Mouse (Mus musculus): ENCODE results near the gene Pccb.

Pccb gene

DNA sequence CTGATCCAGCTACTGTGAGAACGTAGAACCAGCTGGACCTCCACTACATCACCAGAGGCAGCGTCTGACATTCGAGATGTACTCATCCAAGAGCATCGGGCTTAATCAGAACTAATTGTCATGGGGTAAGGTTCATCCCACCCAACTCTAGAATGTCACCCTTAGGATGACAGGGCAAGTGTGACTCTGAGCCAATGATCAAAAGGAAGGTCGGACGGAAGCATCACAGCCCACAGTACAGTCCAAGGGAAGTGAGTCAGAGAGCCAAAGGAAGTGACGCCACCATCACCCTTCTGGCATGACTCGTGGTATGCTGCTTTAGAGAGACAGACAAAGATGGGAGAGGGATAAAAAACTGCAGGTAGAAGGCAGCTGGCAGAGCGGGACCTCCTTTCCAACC lies 7.6 kb upstream of the Pccb start:
- DNase-seq = no peak

DNA sequence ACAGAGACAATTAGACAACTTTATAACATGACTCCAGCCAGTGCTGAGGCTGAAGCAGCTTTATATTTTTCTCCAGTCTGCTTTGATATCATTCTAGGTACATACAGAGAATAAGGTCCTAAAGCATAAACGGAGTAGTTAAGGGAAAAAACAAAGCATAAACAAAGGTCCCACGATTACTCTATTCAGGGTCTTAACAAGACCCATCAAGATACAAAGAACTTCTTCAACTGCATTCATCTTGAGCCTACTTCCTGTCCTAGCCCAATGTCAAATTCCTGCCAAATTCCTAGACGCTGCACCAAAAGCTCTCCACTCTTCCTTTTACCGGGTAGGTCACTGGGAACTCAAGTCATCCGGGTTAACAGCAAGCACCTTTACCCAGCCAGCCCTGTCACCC lies 6.8 kb upstream of the Pccb start:
- no peak for DNase-seq

DNA sequence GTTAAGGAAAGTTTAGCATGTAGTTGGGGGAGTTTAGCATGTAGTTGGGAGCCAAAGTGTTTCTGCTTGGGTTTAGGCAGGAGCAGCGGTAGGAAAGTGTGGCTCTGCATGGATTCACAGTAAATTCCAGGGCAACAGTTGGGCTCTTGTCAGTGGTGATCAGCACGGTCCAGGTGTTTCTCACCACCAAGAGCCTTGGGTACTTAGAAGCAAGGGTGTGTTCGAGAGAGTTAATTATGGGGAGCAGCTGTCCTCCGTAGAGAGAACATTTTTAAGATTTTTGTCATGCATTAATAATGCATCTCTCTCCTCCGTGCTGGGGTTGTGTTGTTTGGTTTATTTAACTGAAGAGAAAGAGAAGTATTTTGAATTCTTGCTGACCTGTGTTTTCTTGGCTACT lies 3.9 kb upstream of the Pccb start:
- DNase-seq = no peak

DNA sequence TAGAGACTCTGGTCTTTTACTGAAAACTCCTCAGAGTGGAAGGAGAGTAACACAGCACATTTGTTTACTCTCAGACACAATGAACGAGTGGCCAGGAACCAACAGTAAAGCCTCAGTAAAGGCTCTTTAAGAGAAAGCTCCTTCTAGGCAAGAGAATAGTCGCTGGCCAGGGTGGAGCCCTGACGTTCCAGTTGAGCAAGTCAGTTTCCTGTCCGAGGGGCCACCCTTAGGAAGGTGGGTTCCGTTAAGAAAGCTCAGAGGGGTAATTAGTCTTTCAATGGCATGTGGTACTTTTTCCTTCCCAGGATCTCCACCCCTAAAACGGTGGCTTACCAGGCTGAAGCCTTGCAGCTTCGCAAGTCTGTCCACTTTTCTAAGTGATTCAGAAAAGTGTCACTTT lies 2.7 kb upstream of the Pccb start:
- DNase-seq = no peak

DNA sequence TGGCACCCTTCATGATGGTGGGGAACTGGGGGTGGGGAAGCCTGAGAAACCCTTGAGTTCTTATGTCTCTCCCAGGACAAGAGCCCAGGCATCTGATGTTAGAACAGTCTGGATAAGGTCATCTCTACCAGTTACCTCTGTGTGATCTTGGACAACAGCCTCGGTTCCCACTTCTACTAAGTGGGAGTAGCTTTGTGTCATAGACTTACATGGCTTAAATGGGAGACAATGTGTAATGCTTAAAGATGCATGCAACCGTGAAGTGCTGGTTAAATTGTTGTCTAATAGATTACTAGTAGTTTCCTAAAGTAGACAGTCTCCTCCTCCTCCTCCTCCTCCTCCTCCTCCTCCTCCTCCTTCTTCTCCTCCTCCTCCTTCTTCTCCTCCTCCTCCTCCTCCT lies 2.2 kb upstream of the Pccb start:
- DNase-seq = no peak

DNA sequence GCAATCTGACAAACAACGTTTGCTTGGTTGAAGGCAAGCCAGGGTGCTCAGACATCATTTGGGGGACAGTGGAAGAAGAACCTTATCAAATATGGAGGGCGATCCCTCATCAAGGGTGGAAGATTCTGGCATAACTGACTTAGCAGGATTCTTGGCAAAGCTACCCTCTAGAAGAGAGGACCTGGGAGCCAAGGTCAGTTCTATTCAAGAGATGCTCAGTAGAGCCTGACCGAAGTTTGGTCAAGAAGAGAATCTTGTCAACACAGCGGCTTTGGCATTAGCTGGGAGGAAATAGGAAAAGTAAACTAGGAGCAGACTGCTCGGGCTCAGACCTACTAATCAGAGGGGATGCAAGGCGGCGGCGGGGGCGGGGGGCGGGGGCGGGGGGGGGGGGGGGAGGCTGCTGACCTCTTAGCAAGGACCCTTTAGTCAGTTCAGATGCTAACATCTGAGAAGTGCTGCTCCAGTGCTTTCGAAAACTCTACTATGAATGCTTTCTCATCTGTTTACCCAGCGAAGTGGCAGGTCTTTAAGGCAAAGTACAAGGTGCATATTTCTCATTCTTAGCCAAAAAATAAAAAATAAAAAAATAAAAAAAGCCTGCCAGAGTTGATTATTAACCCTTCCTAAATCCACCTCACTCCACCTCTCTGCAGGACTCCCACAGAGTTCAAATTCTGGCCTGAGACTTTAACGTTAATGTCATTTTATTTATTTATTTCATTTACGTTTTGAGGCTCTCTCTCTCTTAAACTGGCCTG lies 1.3 kb upstream of the Pccb start:
- DNase-seq = no peak

DNA sequence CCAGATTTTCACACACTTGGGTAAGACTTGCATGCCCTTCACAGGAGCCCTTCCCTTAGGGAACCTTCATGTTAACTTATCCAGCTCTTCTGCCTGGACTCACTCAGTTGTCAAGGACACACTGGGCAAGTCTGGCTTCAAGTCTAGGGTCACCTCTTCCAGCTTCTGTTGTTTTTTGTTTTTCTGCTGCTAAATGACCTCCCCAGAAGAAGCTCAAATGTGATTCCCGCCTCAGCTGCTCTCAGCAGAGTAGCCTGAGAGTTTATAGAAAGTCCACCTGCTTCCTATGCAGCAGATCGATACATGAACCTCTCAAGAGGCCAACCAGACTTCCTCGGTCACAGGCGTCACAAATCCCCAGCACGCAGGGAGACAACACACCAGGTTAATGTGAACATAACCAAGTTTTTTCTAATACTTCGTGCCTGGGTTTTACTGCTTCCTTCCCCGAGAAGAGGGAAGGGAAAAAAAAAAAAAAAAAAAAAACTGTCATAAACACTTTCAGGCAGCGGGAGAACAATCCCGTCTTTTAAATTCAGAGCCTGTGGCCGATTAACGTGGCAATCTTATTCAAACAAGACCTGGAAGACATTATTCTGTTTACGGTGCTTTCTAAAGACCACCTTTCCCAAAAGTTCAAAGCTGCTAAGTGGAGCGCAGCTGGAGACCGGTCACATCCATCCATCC lies 794 bp downstream of the Pccb start:
- no peak for DNase-seq

DNA sequence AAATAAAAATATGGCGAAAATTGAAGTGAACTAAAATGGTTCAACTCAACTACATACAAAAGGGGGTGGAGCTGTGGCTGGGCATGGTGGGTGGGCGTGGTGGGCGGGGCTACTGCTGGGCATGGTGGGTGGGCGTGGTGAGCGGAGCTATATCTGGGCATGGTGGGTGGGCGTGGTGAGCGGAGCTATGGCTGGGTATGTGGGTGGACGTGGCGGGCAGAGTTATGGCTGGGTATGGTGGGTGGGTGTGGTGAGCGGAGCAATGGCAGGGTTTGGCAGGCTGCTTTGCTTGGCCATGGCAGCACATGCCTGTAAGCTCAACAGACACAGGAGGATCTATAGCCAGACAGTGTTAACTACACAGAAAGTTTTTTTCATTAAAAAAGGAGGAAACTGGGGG lies 15.9 kb downstream of the Pccb start:
- DNase-seq = no peak

DNA sequence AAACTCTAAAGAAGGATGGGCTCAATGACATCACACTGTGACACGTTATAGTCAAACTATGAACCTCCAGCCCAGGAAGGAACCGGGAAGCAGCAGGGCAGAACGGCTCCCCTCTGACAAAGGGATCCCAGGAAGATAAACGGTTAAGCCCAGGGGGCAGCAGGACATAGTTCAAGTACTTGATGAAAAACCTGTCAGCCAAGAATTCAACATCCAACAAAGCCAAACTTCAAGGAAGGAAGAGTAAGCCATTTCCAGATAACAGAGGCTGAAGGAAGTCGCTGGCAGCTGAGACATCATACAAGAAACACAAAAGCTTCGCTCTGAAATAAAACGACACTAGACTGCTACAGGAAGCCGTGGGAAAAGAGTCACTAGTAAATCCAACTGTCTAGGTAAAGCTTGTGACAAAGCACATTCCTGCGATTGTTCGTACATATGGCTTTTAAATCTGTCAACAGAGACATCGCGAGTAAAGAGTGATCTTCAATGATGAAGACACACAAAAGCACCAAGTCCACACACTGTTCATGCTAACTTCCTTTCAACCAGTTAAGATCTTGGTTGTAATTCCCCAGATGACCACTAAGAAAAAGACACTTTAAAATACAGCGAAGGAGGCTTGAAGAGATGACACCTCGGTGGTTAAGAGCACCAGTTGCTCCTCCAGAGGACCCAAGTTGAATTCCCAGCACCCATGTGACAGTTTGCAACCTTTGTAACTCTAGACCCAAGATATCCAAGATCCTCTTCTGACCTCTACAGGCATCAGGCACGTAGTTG lies 16.8 kb downstream of the Pccb start:
- no peak for DNase-seq

DNA sequence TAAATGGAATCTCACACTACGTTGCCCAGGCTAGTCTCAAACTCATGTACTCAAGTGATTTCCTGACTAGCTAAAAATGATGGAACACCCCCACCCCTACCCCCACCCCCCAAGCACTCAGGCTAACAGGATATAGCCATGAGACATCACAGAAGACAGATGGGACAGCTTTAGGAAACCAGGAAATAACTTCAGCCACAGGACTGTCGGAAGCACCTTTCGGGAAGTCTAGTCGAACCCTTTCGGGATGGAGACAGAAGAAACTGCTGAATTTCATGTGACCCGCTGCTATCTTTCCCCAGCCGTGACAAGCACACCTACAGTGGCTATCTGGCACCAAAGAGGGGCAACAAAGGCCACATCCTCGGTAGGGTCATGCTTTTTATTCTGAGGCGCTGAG lies 19.4 kb downstream of the Pccb start:
- no peak for DNase-seq

DNA sequence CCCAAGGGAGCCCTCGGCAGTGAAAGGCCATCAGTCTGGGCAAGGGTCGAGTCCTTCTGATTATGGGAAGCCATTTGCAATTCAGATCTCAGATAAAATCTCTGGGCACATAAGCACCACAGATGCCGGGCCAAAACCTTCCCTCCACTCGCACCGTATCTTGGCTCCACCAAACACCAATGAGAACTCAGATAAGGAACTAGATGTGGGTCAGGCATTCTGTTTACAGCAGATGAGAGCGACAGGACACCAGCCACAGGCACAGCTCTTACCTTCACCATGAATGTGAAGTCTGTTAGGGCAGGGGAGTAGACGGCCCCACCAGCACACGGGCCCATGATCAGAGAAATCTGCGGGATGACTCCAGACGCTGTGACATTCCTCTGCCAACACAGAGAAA lies 22.3 kb downstream of the Pccb start:
- no peak for DNase-seq

DNA sequence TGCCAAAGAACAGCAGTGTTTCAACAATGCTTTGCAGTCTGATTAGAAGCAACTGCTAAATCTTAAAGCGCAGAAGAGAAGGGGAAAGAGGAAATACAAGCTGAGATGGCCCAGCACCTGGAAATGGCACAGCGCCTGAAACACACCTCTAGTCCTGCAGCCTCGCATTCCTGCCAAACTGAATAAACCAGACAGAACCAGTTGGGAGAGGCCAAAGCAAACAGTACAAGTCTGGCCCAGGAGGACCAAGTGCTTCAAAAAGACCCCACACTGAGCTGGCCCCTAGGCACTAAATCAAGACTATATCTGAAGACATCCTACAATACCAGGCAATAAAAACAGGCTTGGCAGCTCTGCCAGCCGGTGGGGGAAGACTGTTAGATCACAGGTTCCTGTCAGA lies 28.8 kb downstream of the Pccb start:
- no peak for DNase-seq

DNA sequence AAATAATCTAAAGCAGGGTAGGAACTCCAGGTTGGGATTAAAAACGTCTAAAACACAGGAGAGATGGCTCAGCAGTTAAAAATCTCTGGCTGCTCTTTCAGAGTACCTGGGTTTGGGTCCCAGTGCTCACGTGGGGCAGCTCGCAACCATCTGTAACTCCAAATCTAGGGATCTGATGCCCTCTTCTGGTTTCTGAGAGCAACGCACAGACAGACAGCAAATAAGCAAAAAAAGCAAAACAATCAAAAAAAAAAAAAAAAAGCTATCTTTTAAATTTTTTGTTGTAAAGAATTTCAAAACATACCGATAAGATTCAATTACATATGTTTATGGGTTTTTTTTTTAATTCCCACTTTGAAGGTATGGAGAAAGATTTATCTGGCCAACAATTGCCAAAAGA lies 31.4 kb downstream of the Pccb start:
- DNase-seq = no peak

DNA sequence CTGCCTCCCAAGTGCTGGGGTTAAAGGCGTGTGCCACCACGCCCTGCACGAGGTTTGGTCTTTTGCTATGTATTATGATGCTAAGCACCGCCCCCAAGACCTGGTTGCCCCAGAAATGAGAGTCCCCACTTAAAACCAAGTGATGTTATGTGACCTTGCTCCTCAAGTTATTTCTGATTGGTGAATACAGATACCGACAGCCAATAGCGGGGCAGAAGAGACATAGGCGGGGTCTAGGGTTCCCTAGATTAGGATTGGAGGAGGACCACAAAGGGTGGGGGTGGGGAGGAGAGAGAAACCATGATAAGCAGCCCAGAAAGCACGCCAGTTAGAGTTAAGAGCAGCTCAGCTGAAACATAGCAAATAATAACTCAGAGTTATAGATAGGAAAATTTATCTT lies 31.9 kb downstream of the Pccb start:
- no peak for DNase-seq

DNA sequence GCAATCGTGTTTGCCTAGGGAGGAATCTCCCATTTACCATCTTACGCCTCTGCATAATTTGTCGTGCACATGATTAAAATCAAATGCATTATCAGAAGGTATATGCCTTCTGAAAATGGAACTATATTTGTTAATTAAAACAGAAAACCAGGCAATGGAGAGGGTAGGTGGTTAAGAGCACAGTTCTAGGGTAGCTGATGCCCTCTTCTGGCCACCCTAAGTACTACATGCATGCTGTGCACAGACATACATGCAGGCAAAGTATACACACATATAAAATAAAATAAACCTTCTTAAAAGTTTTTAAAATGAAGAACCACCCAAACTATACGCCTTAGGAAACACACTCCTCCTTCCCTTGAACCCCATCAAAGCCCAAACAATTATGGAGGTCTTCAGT lies 32.6 kb downstream of the Pccb start:
- DNase-seq = no peak

DNA sequence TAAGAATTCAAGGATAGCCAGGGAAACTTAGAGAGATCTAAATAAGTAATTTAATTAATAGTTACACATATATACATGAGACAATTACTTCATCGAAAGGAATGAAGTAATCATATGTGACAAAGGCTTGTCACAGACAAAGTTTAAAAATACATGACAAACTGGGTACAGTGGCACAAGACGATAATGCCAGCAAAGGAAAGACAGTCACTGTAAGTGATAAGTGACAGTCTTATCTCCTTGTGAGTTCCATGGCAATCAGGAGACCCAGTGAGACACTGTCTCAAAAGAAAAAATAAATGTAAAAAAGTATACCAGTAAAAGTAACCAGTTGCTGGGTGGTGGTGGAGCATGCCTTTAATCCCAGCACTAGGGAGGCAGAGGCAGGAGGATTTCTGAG lies 37.6 kb downstream of the Pccb start:
- no peak for DNase-seq

DNA sequence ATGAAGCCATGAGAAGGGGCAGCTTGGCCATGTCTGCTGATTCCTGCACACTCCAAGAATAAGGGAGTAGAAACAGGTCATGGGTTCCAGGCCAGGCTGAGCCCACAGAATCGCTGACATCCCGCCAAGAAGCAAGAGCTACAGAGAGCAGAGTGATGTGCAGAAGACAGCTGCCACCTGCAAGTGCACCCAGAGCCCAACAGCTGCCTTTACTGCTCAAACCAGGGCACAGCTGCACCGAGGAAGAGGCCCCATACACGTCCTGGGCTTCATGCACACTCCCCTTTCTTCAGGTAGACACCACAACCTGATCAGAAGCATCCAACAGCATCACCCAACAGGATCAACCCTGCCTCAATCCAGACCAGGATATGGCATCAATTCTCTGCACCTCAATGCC lies 40.8 kb downstream of the Pccb start:
- DNase-seq = no peak

DNA sequence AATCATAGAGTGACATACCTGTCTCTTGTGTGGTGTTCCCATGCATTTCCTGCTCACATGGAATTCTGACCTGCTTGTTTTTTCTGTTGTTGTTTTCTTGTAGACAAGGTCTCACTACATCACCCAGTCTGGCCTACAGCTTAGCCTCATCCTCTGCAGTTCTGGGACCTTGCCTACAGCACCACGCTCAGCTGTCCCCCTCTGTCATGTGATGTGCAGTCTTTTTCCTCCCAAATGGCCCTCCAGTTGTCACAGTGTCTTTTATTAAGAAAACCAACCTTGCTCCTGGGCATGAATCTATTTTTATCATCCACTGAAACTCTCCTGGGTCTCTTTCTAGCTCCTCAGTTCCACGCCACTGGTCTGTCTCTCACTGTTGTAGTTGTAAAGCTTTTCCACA lies 42.5 kb downstream of the Pccb start:
- no peak for DNase-seq

DNA sequence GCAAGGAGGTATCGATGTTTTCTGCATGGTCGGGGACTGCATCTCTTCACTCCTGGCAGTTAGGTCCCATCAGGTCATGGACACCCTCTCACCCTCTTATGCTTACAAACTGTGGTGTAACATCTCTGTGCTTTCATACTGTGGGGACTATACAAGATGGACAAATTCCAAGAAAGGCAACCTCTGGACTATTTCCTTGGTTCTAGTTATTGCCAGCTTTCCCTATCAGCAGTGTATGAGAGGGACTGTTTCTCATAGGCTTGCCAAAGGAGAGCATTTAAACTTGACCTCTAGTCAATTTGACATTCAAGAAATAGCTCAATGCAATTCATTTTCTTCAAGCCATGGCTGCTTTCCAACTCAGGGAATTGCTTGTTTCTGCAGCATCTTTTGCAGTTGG lies 43.4 kb downstream of the Pccb start:
- DNase-seq = no peak

DNA sequence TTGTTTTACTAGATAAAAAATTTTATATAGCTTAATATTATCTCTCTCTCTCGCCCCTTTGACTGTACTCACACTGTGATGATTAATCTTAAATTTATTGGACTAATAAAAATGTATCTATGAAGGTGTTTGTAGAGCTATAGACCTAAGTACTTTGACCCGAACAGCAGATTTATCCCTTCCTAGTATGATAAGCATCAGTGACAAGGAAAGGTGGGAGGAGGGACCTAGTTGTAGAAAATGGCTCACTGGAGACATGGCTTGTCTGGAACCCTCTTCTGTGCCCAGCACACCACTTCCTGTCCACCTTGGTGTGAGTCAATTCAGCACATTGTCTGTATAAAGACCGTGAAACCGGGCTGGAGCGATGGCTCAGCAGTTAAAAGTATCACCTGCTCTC lies 44.1 kb downstream of the Pccb start:
- no peak for DNase-seq

DNA sequence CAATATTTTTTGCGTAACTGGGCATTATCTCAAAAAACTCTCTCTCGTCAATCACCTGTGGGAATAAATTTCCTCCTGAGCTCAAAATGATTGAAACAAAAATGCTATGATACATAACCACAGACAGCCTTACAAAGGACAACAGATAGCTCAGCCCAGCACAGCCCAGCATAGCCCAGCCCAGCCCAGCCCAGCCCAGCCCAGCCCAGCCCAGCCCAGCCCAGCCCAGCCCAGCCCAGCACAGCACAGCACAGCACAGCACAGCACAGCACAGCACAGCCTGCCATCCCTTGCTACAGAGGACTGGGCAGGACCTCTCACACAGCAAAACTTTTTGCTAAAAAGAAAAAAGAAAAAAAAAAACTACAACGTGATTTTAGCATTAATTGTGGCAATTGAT lies 46.8 kb downstream of the Pccb start:
- DNase-seq = no peak

DNA sequence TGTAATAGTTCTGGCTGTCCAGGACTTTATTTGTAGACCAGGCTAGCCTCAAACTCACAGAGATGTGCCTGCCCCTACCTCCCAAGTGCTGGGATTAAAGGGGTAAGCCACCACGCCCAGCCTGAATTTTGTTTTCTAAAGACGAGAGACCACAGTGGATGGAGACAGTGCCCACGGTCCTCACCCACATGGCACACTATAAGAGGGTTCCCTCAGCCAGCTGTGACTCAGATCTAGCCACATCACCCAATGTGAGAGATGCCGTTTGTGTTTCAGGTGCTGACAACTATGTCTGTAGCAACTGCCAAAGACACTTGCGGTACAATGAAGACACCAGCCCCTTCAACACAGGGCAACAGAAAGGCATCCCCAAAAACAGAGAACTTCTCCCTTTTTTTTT lies 47.7 kb downstream of the Pccb start:
- no peak for DNase-seq

DNA sequence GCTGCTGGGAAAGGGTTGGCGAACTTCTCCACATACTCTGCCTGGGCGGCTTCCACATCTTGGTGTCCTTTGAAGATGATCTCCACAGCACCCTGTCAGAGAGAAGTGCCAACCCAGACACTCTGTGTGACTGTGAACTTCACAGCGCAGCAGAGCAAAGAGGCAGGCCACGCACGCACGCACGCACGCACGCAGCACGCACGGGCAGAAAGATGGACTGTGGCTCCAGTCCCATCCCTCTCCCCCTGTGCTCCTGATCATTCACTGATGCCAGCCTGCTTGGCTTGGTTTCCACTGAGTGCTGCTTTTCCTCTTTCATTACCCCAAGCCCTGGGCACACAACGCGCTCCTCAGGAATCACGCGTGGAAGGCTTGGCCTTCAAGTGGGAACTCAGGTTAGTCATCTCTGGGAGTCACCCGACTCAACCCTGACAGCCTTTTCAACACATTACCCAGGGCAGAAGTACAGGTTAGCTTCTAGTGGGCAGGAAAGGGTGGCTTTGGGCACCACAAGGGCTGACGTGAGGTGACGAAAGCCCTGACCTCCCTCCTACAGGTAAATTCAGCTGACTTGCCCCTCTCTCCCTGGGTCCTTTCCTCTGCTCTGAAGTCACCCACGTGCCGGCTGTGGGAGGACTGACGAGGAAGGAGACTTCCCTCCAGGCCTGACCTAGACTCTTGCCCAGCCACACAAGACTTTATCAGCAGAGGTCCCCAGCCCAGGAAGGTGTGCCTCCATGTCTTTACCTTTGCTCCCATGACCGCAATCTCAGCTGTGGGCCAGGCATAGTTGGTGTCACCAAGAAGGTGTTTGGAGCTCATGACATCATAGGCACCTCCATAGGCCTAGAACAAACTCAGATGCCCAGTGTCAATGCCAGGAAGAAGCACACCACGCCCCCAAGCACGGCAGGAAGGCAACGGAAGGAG lies 50.1 kb downstream of the Pccb start:
- no peak for DNase-seq

All from right cerebral cortex, postnatal 14 days (tissue).